Mouse (Mus musculus) C2C12 (cell line): ENCODE data around the gene Defb43.

Experiments used
- CEBPB ChIP-seq: IDR thresholded peaks from one replicate; pipeline ENCODE4 v1.6.1; 2011; ENCODE audit warnings: low read depth, mild to moderate bottlenecking, control low read depth, moderate library complexity
- CTCF ChIP-seq: IDR thresholded peaks from one replicate; pipeline ENCODE4 v1.5.1; 2011; ENCODE audit not compliant: control insufficient read depth, insufficient read depth, insufficient read length
- MAX ChIP-seq: IDR thresholded peaks from one replicate; pipeline ENCODE4 v1.6.1; 2011; ENCODE audit warnings: mild to moderate bottlenecking, control low read depth
- MYOD1 ChIP-seq: IDR thresholded peaks from one replicate; pipeline ENCODE4 v1.6.1; 2011; ENCODE audit warnings: low read depth; ENCODE audit not compliant: control insufficient read depth, insufficient read length
- MYOG ChIP-seq: IDR thresholded peaks from one replicate; pipeline ENCODE4 v1.6.1; 2011; ENCODE audit not compliant: control insufficient read depth, insufficient read length; ENCODE audit errors: extremely low read depth
- USF1 ChIP-seq: IDR thresholded peaks from one replicate; pipeline ENCODE4 v1.6.1; 2011; ENCODE audit warnings: low read depth, mild to moderate bottlenecking, control low read depth, moderate library complexity

DNA sequence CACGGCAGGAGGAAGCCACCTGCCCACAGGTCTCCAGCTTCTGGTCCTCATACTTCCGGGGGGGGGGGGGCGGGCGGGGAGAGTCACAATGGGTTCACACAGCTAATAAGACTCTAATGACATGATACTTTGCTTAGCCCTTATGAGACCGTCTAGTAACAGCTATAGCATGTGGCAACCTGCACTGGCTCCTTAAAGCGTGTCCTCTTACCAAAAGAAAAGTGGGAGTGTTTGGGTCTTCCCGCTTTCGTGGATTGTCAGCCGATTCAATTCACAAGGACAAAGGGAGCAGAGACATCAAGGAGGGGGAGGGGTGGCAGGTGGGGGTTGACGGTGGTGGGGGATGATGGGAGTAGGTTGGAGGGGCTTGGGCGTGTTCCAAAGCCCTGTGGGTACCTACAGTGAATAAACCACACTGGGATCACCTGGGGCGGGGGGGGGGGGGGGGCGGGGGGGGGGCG, 38.4 kb downstream of the Defb43 start, which contains the start of gene Defb30:
- TF ChIP-seq CTCF = no peak
- no peak for TF ChIP-seq MAX
- no peak for TF ChIP-seq MYOD1
- TF ChIP-seq CEBPB = no peak
- no peak for TF ChIP-seq USF1
- no peak for TF ChIP-seq MYOG
